Mouse (Mus musculus) kidney, postnatal 14 days (tissue): ENCODE data around the gene Wasf1.

ENCODE experiments used
- DNase-seq: peaks from one replicate; pipeline ENCODE4 v3.0.0; 2022; ENCODE audit warnings: mixed read lengths

Wasf1 gene

GRCm38 (mm10) chr10:40882831-40883643 lies at the start of gene Wasf1, which contains the start of gene Cdc40:
Gene Wasf1, plus strand, starts transcription at chr10:40883475.
Gene Cdc40, minus strand, starts transcription at chr10:40883311.
- DNase-seq, result peak; percentile 98

GRCm38 (mm10) chr10:40840086-40840485 lies 43.2 kb upstream of the Wasf1 start:
- no peak for DNase-seq

GRCm38 (mm10) chr10:40843841-40844240 lies 39.4 kb upstream of the Wasf1 start:
- DNase-seq, result no peak

- DNase-seq, result no peak
These were observed 38.7 kb upstream of the Wasf1 start for GRCm38 (mm10) chr10:40844546-40844945.

- no peak for DNase-seq
These were observed 37.6 kb upstream of the Wasf1 start for GRCm38 (mm10) chr10:40845626-40846025.

GRCm38 (mm10) chr10:40847176-40847874 lies 36.0 kb upstream of the Wasf1 start:
- DNase-seq, result no peak

GRCm38 (mm10) chr10:40850644-40851043 lies 32.6 kb upstream of the Wasf1 start:
- no peak for DNase-seq

- no peak for DNase-seq
These were observed 32.1 kb upstream of the Wasf1 start for GRCm38 (mm10) chr10:40851138-40851537.

- no peak for DNase-seq
These were observed 27.7 kb upstream of the Wasf1 start for GRCm38 (mm10) chr10:40855616-40856015.

- no peak for DNase-seq
These were observed 26.6 kb upstream of the Wasf1 start for GRCm38 (mm10) chr10:40856703-40857102.

GRCm38 (mm10) chr10:40857599-40857998 lies 25.7 kb upstream of the Wasf1 start:
- DNase-seq, result no peak

GRCm38 (mm10) chr10:40868081-40868480 lies 15.2 kb upstream of the Wasf1 start:
- no peak for DNase-seq

- no peak for DNase-seq
These were observed 12.0 kb upstream of the Wasf1 start for GRCm38 (mm10) chr10:40871301-40871700.

- no peak for DNase-seq
These were observed 11.2 kb upstream of the Wasf1 start for GRCm38 (mm10) chr10:40872052-40872451.

- DNase-seq, result no peak
These were observed 5.0 kb upstream of the Wasf1 start for GRCm38 (mm10) chr10:40878246-40878645.

GRCm38 (mm10) chr10:40879969-40880368 lies 3.3 kb upstream of the Wasf1 start:
- no peak for DNase-seq

- DNase-seq, result no peak
These were observed 2.0 kb upstream of the Wasf1 start for GRCm38 (mm10) chr10:40881236-40881635.

GRCm38 (mm10) chr10:40882333-40882732 lies 942 bp upstream of the Wasf1 start:
- DNase-seq, result no peak

- no peak for DNase-seq
These were observed 486 bp downstream of the Wasf1 start for GRCm38 (mm10) chr10:40883644-40884278.

- DNase-seq, result peak; percentile 36
These were observed 1.1 kb downstream of the Wasf1 start for GRCm38 (mm10) chr10:40884279-40884806.

- no peak for DNase-seq
These were observed 2.2 kb downstream of the Wasf1 start for GRCm38 (mm10) chr10:40885432-40885831.

- DNase-seq, result no peak
These were observed 4.0 kb downstream of the Wasf1 start for GRCm38 (mm10) chr10:40887316-40887715.

GRCm38 (mm10) chr10:40889146-40889545 lies 5.9 kb downstream of the Wasf1 start:
- DNase-seq, result no peak
